Mouse (Mus musculus) kidney, adult 10 weeks (tissue): ENCODE results near the gene Tmem174. TPM values are rescaled to one million over a fixed set of nuclear protein-coding genes. Genes with fewer than 3 reads are reported as not detected.

Source experiments
- polyA plus RNA-seq: library from polyadenylated mRNA; stranded (reverse); fragments of 350-450 nt; fragmentation: Illumina TruSeq; extraction: RNeasy Lipid Tissue Mini Kit (QIAGEN cat#74804); gene quantifications from one replicate; pipeline ENCODE4 v1.2.3, GENCODE M21; 2014; ENCODE audit warnings: low read depth, low replicate concordance

Gene Tmem174
- 277 TPM for polyA plus RNA-seq

GRCm38 (mm10) chr13:98637145-98637544 lies at the start of gene Tmem174:
Gene Tmem174, minus strand, starts transcription at chr13:98637410.

Other genes starting within 250 kb of the Tmem174 start
- gene Gm10320, start 145.4 kb downstream of the Tmem174 start, polyA plus RNA-seq: 1.9 TPM
- 3.9 TPM for gene Tmem171, start 57.4 kb upstream of the Tmem174 start, polyA plus RNA-seq
- gene Fcho2, start 178.0 kb upstream of the Tmem174 start, polyA plus RNA-seq: 206 TPM